Mouse (Mus musculus): Measurements from ENCODE around the gene Olfr469. TPM values are rescaled to one million over a fixed set of nuclear protein-coding genes. Genes with fewer than 3 reads are reported as not detected.
"Not testable (repeated sequence)": the region's sequence is repeated elsewhere in the genome, so short reads cannot be mapped to it uniquely, and the experiment has no call there.

The Olfr469 gene
- total RNA-seq (2015) (not detected in 2 replicates), total RNA-seq (2017) (not detected in 2 replicates)

DNA sequence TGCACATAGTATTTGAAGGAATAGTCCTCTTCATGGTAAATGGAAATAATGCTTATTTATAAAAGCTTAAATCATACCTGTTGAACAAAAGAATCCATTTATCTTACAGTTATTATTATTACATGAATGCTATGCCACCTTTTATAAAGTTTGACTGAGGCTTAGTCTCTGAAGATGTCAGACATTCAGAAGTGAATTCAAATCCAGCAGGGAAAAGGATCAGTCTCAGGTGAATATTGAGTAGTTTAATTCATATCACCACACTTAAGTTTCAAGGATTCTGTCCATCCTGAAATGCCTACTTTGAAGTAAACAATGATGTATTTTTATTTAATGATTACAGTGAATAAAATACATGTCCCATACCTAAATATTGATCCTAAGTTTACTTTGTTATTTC lies at the start of gene Olfr469:
TSS of gene Olfr469 (minus strand) at position 101 of the 400 bp plus-strand sequence.
- not testable (repeated sequence) for ATAC-seq (replicated peaks; ENCODE audit: poor library complexity)

DNA sequence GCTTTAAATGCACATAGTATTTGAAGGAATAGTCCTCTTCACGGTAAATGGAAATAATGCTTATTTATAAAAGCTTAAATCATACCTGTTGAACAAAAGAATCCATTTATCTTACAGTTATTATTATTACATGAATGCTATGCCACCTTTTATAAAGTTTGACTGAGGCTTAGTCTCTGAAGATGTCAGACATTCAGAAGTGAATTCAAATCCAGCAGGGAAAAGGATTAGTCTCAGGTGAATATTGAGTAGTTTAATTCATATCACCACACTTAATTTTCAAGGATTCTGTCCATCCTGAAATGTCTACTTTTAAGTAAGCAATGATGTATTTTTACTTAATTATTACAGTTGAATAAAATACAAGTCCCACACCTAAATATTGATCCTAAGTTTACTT lies 22.0 kb upstream of the Olfr469 start, which contains the start of gene Olfr470:
TSS of gene Olfr470 (minus strand) at position 101 of the 400 bp plus-strand sequence.
- ATAC-seq (replicated peaks; ENCODE audit: poor library complexity) = not testable (repeated sequence)

DNA sequence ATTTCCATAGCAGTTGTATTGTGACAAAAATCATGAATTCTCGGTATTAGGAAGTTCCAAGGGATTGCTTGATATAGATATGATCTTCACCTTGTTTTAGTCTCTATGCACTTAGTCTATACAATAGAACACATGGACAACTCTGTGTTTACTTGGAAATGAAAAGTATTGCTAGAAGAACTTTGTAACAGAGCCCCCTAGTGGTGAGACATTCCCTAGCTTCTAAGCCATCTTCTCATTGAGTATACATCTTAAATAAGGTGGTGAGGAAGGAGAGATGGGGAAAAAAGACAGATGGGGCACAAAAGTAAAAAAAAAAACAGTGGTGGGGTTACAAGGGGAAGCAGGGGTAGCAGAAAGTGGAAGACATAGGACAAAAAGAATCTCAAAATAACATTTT lies 16.4 kb upstream of the Olfr469 start:
- ATAC-seq (replicated peaks; ENCODE audit: poor library complexity) = peak; percentile 62; the same call in 1 of the 2 replicates

DNA sequence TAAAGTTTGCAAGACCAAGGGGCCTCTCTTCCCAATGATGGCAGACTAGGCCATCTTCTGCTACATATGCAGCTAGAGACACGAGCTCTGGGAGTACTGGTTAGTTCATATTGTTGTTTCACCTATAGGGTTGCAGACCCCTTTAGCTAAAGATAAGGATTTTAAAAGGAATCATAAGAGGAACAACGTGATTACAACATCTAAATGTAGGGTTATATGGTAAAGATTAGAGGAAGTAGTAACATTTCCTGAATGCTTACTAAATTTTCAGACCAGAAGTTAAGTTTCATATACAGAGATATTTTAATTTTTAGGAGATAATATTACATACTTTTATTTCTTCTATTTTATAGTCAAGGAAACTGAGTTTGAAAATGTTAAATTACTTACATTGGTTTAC lies 1.5 kb downstream of the Olfr469 start:
- peak; percentile 90 for ATAC-seq (replicated peaks; ENCODE audit: poor library complexity)

- peak; percentile 57; the same call in 1 of the 2 replicates for ATAC-seq (replicated peaks; ENCODE audit: poor library complexity)
These were observed 5.9 kb downstream of the Olfr469 start for GRCm38 (mm10) chr7:107819442-107819841.

DNA sequence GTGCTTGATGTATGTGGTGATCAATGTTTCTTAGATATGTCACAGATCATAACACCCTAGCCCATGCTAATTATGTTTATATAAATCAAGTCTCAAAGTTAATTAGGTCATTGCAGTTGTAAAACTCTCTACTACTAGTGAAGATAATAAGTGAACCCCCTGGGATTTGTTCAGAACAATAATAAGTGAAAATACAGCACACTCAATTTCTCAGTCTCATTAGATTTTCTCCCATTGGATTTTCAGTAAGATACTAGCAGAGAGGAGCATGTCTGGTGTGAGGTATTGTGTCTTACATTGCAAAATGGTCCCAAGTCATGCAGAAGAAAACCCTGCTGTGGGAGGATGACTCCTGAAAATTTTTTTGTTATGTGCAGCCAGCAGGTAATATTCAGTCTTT lies 13.4 kb downstream of the Olfr469 start, which contains the start of gene Olfr467:
TSS of gene Olfr467 (plus strand) at position 301 of the 400 bp plus-strand sequence.
- no peak for ATAC-seq (replicated peaks; ENCODE audit: poor library complexity)

- ATAC-seq (replicated peaks; ENCODE audit: poor library complexity) = no peak
These were observed 23.2 kb downstream of the Olfr469 start for GRCm38 (mm10) chr7:107802138-107802537.

GRCm38 (mm10) chr7:107801108-107801507 lies 24.2 kb downstream of the Olfr469 start, which contains the start of gene Ovch2:
Gene Ovch2, minus strand, starts transcription at chr7:107801208.
- no peak for ATAC-seq (replicated peaks; ENCODE audit: poor library complexity)

GRCm38 (mm10) chr7:107796500-107796899 lies 28.8 kb downstream of the Olfr469 start:
- ATAC-seq (replicated peaks; ENCODE audit: poor library complexity) = no peak

GRCm38 (mm10) chr7:107787977-107788620 lies 37.2 kb downstream of the Olfr469 start:
- ATAC-seq (replicated peaks; ENCODE audit: poor library complexity) = peak; percentile 90

DNA sequence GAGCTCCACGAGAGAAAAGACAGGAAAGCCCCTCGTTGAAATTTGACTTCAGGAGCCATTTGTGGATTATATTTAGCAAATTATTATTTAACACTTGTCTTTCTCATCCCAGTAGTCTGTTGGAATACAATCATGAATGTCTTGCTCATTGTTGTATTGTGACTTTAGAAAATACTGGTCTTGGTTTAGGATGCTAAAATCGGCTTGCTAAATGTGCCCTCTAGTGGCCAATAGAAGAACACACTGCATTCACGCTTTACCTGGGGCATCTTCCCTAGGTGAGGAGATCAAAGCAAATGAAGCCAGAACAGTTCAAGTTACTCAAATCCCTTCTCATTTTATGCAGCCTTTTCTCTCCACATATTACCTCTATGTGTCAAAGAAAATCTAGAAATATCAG lies 45.7 kb downstream of the Olfr469 start:
- peak; percentile 65 for ATAC-seq (replicated peaks; ENCODE audit: poor library complexity)

- ATAC-seq (replicated peaks; ENCODE audit: poor library complexity) = no peak
These were observed 47.1 kb downstream of the Olfr469 start for GRCm38 (mm10) chr7:107778216-107778615.

- no peak for ATAC-seq (replicated peaks; ENCODE audit: poor library complexity)
These were observed 54.5 kb downstream of the Olfr469 start for GRCm38 (mm10) chr7:107770812-107771211.

Other genes with a start within 250 kb of the Olfr469 start
- gene Ppfibp2, start 230.3 kb downstream of the Olfr469 start, total RNA-seq (2015) = 4.8 and 5.0 TPM in 2 replicates
- 3.3 and 4.7 TPM in 2 replicates for gene Ppfibp2, start 230.3 kb downstream of the Olfr469 start, total RNA-seq (2017)
- gene 5330417H12Rik, start 200.4 kb downstream of the Olfr469 start, total RNA-seq (2015) = not detected in 2 replicates
- gene 5330417H12Rik, start 200.4 kb downstream of the Olfr469 start, total RNA-seq (2017) = not detected in 2 replicates
- not detected in 2 replicates for gene Cyb5r2, start 67.5 kb downstream of the Olfr469 start, total RNA-seq (2015)
- gene Cyb5r2, start 67.5 kb downstream of the Olfr469 start, total RNA-seq (2017) = not detected in 2 replicates
- gene Ovch2, start 24.3 kb downstream of the Olfr469 start, total RNA-seq (2015) = not detected in 2 replicates
- gene Ovch2, start 24.3 kb downstream of the Olfr469 start, total RNA-seq (2017) = not detected in 2 replicates
- gene Olfr467, start 13.3 kb downstream of the Olfr469 start, total RNA-seq (2015) = not detected in 2 replicates
- gene Olfr467, start 13.3 kb downstream of the Olfr469 start, total RNA-seq (2017) = not detected in 2 replicates
- gene Olfr470, start 21.9 kb upstream of the Olfr469 start, total RNA-seq (2015) = not detected in 2 replicates
- not detected in 2 replicates for gene Olfr470, start 21.9 kb upstream of the Olfr469 start, total RNA-seq (2017)
- gene Olfr472, start 72.4 kb upstream of the Olfr469 start, total RNA-seq (2015) = not detected in 2 replicates
- not detected in 2 replicates for gene Olfr472, start 72.4 kb upstream of the Olfr469 start, total RNA-seq (2017)
- gene Olfr473, start 104.9 kb upstream of the Olfr469 start, total RNA-seq (2015) = not detected in 2 replicates
- gene Olfr473, start 104.9 kb upstream of the Olfr469 start, total RNA-seq (2017) = not detected in 2 replicates
- not detected in 2 replicates for gene Olfr474, start 129.1 kb upstream of the Olfr469 start, total RNA-seq (2015)
- not detected in 2 replicates for gene Olfr474, start 129.1 kb upstream of the Olfr469 start, total RNA-seq (2017)
- gene Olfr476, start 139.3 kb upstream of the Olfr469 start, total RNA-seq (2015) = not detected in 2 replicates
- not detected in 2 replicates for gene Olfr476, start 139.3 kb upstream of the Olfr469 start, total RNA-seq (2017)
- not detected in 2 replicates for gene Olfr477, start 161.2 kb upstream of the Olfr469 start, total RNA-seq (2015)
- not detected in 2 replicates for gene Olfr477, start 161.2 kb upstream of the Olfr469 start, total RNA-seq (2017)
- gene Olfr478, start 208.4 kb upstream of the Olfr469 start, total RNA-seq (2015) = not detected in 2 replicates
- gene Olfr478, start 208.4 kb upstream of the Olfr469 start, total RNA-seq (2017) = not detected in 2 replicates
- not detected in 2 replicates for gene Olfr479, start 225.2 kb upstream of the Olfr469 start, total RNA-seq (2015)
- not detected in 2 replicates for gene Olfr479, start 225.2 kb upstream of the Olfr469 start, total RNA-seq (2017)
- gene Olfr480, start 241.8 kb upstream of the Olfr469 start, total RNA-seq (2015) = not detected in 2 replicates
- gene Olfr480, start 241.8 kb upstream of the Olfr469 start, total RNA-seq (2017) = not detected in 2 replicates

All from megakaryocyte progenitor cell, adult 5-6 weeks (primary cell).